Mouse (Mus musculus): ENCODE results near the gene Olfr1107.

Olfr1107 gene

GRCm38 (mm10) chr2:87075717-87076116, at the start of gene Olfr1107:
Gene Olfr1107 (minus strand): TSS chr2:87075817.
- Histone ChIP-seq H3K27me3 (ENCODE audit: insufficient read depth, low read length) (no peaks in the 10 kb centered on the region), H3K4me1 (replicated peaks; ENCODE audit: low read depth, low read length) (no peaks in the 10 kb centered on the region), H3K9me3 (ENCODE audit: low read length) (peaks cover 8% of the 10 kb centered on the region; the same call in 1 of the 2 replicates), H3K36me3 (ENCODE audit: insufficient read depth, low read length) (no peaks in the 10 kb centered on the region), H3K4me3 (replicated peaks; ENCODE audit: low read length) (no peak within 1 kb of the TSS)
- TF ChIP-seq CTCF (conservative IDR thresholded peaks at IDR 0.05; ENCODE audit: low read length) (no peak), NANOG (IDR thresholded peaks at IDR 0.05; ENCODE audit: borderline replicate concordance, low read length) (no peak), POU5F1 (IDR thresholded peaks at IDR 0.05; ENCODE audit: borderline replicate concordance, low read length) (no peak)

- H3K4me3 ChIP-seq (replicated peaks; ENCODE audit: low read length) = no peak within 1 kb of the TSS
- peaks cover 19% of the 10 kb centered on the region for H3K9me3 ChIP-seq (ENCODE audit: low read length)
- H3K27me3 ChIP-seq (ENCODE audit: insufficient read depth, low read length) = no peaks in the 10 kb centered on the region
- H3K36me3 ChIP-seq (ENCODE audit: insufficient read depth, low read length) = no peaks in the 10 kb centered on the region
- H3K4me1 ChIP-seq (replicated peaks; ENCODE audit: low read depth, low read length) = no peaks in the 10 kb centered on the region
- TF ChIP-seq POU5F1 (IDR thresholded peaks at IDR 0.05; ENCODE audit: borderline replicate concordance, low read length) (no peak), CTCF (conservative IDR thresholded peaks at IDR 0.05; ENCODE audit: low read length) (no peak), NANOG (IDR thresholded peaks at IDR 0.05; ENCODE audit: borderline replicate concordance, low read length) (no peak)
These were observed 38.9 kb upstream of the Olfr1107 start, which contains the start of gene Olfr259 for GRCm38 (mm10) chr2:87114467-87114866. Gene Olfr259 (minus strand): TSS chr2:87114567.

DNA sequence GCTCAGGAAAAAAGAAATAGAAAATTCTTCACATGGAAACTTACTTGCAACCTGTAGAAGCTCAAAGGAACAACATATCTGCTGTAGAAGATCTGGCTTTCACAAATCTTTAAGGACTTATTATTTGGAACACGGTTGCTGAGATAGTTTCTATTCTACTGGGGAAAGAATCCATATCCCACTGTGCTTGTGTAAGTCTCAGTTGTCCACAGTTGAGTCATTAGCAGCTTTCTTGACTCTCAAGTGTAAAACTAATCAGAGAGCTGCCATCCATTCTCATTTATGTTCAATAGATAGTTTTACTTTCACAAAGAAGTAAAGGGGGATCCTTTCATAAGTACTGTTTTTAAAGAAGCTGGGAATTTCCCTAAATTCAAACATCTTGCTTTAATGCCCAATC, 20.3 kb upstream of the Olfr1107 start, which contains the start of gene Olfr1109:
TSS of gene Olfr1109 (minus strand) at position 101 of the 400 bp plus-strand sequence.
- Histone ChIP-seq H3K27me3 (ENCODE audit: insufficient read depth, low read length) (no peaks in the 10 kb centered on the region), H3K36me3 (ENCODE audit: insufficient read depth, low read length) (no peaks in the 10 kb centered on the region), H3K4me3 (replicated peaks; ENCODE audit: low read length) (no peak within 1 kb of the TSS), H3K4me1 (replicated peaks; ENCODE audit: low read depth, low read length) (no peaks in the 10 kb centered on the region), H3K9me3 (ENCODE audit: low read length) (no peaks in the 10 kb centered on the region)
- TF ChIP-seq CTCF (conservative IDR thresholded peaks at IDR 0.05; ENCODE audit: low read length) = no peak
- TF ChIP-seq POU5F1 (IDR thresholded peaks at IDR 0.05; ENCODE audit: borderline replicate concordance, low read length) = no peak

DNA sequence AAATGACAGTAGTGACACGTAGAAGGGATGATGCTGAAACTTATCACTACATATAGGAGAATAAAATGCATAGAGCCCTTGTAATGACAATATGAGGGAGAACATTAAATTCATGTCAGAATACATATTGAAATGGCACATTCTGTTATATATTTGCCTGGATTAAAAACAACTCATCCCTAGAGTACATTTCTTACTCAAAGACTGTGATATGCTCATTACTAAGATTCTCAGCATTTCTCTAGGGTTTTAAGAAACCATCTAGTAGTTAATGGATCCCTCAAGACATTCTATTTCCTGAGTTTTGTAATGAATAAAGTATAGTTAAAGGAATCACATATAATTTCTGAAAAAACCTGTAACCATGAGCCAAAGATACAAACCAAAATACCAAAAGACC, 23.4 kb downstream of the Olfr1107 start, which contains the start of gene Olfr1106:
TSS of gene Olfr1106 (minus strand) at position 101 of the 400 bp plus-strand sequence.
- H3K4me3 ChIP-seq (replicated peaks; ENCODE audit: low read length) = no peak within 1 kb of the TSS
- no peaks in the 10 kb centered on the region for H3K9me3 ChIP-seq (ENCODE audit: low read length)
- H3K4me1 ChIP-seq (replicated peaks; ENCODE audit: low read depth, low read length) = no peaks in the 10 kb centered on the region
- no peaks in the 10 kb centered on the region for H3K27me3 ChIP-seq (ENCODE audit: insufficient read depth, low read length)
- TF ChIP-seq POU5F1 (IDR thresholded peaks at IDR 0.05; ENCODE audit: borderline replicate concordance, low read length) = no peak
- TF ChIP-seq CTCF (conservative IDR thresholded peaks at IDR 0.05; ENCODE audit: low read length) = no peak
- TF ChIP-seq NANOG (IDR thresholded peaks at IDR 0.05; ENCODE audit: borderline replicate concordance, low read length) = no peak
- H3K36me3 ChIP-seq (ENCODE audit: insufficient read depth, low read length) = no peaks in the 10 kb centered on the region

- no peak for TF ChIP-seq CTCF (conservative IDR thresholded peaks at IDR 0.05; ENCODE audit: low read length)
- no peak for TF ChIP-seq NANOG (IDR thresholded peaks at IDR 0.05; ENCODE audit: borderline replicate concordance, low read length)
- TF ChIP-seq POU5F1 (IDR thresholded peaks at IDR 0.05; ENCODE audit: borderline replicate concordance, low read length) = no peak
These were observed 39.2 kb downstream of the Olfr1107 start, which contains the start of gene Olfr1105 for GRCm38 (mm10) chr2:87036431-87036830. Gene Olfr1105 (minus strand): TSS chr2:87036531.

DNA sequence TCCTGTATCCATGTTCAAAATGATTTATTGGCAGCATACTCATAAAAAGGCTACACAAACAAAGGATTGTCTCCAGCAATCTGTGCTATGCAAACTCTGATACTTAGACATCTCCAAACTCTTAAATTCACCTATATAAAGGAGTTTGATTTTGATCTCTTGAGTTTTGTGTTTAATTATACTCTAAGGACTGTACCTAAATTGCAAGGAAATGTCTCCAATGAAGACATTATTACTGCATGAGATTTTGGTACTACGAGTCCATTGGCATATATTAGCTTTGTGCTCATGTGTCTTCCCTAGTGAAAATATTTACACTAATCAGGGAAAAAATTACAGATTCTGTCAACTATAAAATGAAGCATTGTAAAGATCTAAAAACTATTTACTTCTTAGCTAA, 48.6 kb downstream of the Olfr1107 start, which contains the start of gene Olfr1104:
TSS of gene Olfr1104 (minus strand) at position 101 of the 400 bp plus-strand sequence.
- no peaks in the 10 kb centered on the region for H3K27me3 ChIP-seq (ENCODE audit: insufficient read depth, low read length)
- no peak within 1 kb of the TSS for H3K4me3 ChIP-seq (replicated peaks; ENCODE audit: low read length)
- H3K36me3 ChIP-seq (ENCODE audit: insufficient read depth, low read length) = no peaks in the 10 kb centered on the region
- TF ChIP-seq NANOG (IDR thresholded peaks at IDR 0.05; ENCODE audit: borderline replicate concordance, low read length) = no peak
- TF ChIP-seq POU5F1 (IDR thresholded peaks at IDR 0.05; ENCODE audit: borderline replicate concordance, low read length) = no peak
- TF ChIP-seq CTCF (conservative IDR thresholded peaks at IDR 0.05; ENCODE audit: low read length) = no peak
- H3K4me1 ChIP-seq (replicated peaks; ENCODE audit: low read depth, low read length) = no peaks in the 10 kb centered on the region
- H3K9me3 ChIP-seq (ENCODE audit: low read length) = no peaks in the 10 kb centered on the region

More at GRCm38 (mm10) chr2:87036431-87036830, 39.2 kb downstream of the Olfr1107 start, which contains the start of gene Olfr1105:
- Histone ChIP-seq H3K4me1 (replicated peaks; ENCODE audit: low read depth, low read length) (no peaks in the 10 kb centered on the region), H3K9me3 (ENCODE audit: low read length) (no peaks in the 10 kb centered on the region), H3K27me3 (ENCODE audit: insufficient read depth, low read length) (no peaks in the 10 kb centered on the region), H3K36me3 (ENCODE audit: insufficient read depth, low read length) (no peaks in the 10 kb centered on the region), H3K4me3 (replicated peaks; ENCODE audit: low read length) (no peak within 1 kb of the TSS)

All from E14TG2a.4 (cell line).